Mouse (Mus musculus) forebrain, embryonic 10.5 days (tissue): Measurements from ENCODE around the gene Map2k5. TPM values are rescaled to one million over a fixed set of nuclear protein-coding genes. Genes with fewer than 3 reads are reported as not detected.

Experiments used
- DNase-seq: peaks from one replicate; pipeline ENCODE4 v3.0.0-alpha.2; 2017; ENCODE audit warnings: low spot score; ENCODE audit errors: extremely low spot score
- H3K27ac ChIP-seq: fragments of 300-500 bp; sonication (generic); 2 replicates; pipeline ENCODE4 v1.5.1; 2016; ENCODE audit warnings: mild to moderate bottlenecking
- H3K27me3 ChIP-seq: fragments of 300-500 bp; sonication (generic); 2 replicates; pipeline ENCODE4 v1.6.1; 2016; ENCODE audit warnings: mild to moderate bottlenecking; ENCODE audit not compliant: poor library complexity, severe bottlenecking
- H3K36me3 ChIP-seq: fragments of 300-500 bp; sonication (generic); replicated peaks from 2 replicates; pipeline ENCODE4 v1.6.1; 2016; ENCODE audit warnings: mild to moderate bottlenecking, moderate library complexity
- H3K4me1 ChIP-seq: fragments of 300-500 bp; sonication (generic); 2 replicates; pipeline ENCODE4 v1.6.1; 2016
- H3K4me3 ChIP-seq: fragments of 300-500 bp; sonication (generic); 2 replicates; pipeline ENCODE4 v1.5.1; 2016; ENCODE audit warnings: mild to moderate bottlenecking, moderate library complexity
- H3K9me3 ChIP-seq: fragments of 300-500 bp; sonication (generic); 2 replicates; pipeline ENCODE4 v1.6.1; 2016; ENCODE audit warnings: mild to moderate bottlenecking, moderate library complexity
- WGBS: fragments of 180-500 bp; shearing (Covaris S2); methylation state at CpG from one replicate; pipeline ENCODE4 v1.1.7; 2016; 5-methylcytosine and 5-hydroxymethylcytosine counted together
- polyA plus RNA-seq: library from polyadenylated mRNA; unstranded; fragments of >200 nt; fragmentation: Nextera tagmentation; extraction: Ambion mirVana; gene quantifications from 2 replicates; pipeline ENCODE4 v1.2.1, GENCODE M21; 2016

Map2k5 gene
- polyA plus RNA-seq, 1 experiment from 2014 or later = 33.8 TPM

GRCm38 (mm10) chr9:63372541-63372940 lies 5.2 kb downstream of the Map2k5 start:
- H3K9me3 ChIP-seq = no peaks in the 10 kb centered on the region
- no peak for DNase-seq
- H3K36me3 ChIP-seq = peaks cover 58% of the 10 kb centered on the region
- no peak overlapping the region for H3K4me3 ChIP-seq
- peaks cover 34% of the 10 kb centered on the region for H3K4me1 ChIP-seq
- H3K27ac ChIP-seq = no peak overlapping the region
- WGBS = 71% methylated on average over 8 of the region's 8 CpGs
- H3K27me3 ChIP-seq = no peaks in the 10 kb centered on the region

- Histone ChIP-seq H3K4me1 (no peaks in the 10 kb centered on the region), H3K4me3 (no peak overlapping the region), H3K9me3 (peaks cover 2% of the 10 kb centered on the region; the same call in 1 of the 2 replicates), H3K36me3 (peaks cover 28% of the 10 kb centered on the region), H3K27ac (no peak overlapping the region), H3K27me3 (no peaks in the 10 kb centered on the region)
- DNase-seq = no peak
- WGBS = 48% methylated on average over 3 of the region's 3 CpGs
These were observed 17.3 kb downstream of the Map2k5 start for GRCm38 (mm10) chr9:63360410-63360809.

- 92% methylated on average over 5 of the region's 5 CpGs for WGBS
- peaks cover 28% of the 10 kb centered on the region for H3K36me3 ChIP-seq
- no peak overlapping the region for H3K27ac ChIP-seq
- H3K4me3 ChIP-seq = no peak overlapping the region
- H3K9me3 ChIP-seq = no peaks in the 10 kb centered on the region
- no peaks in the 10 kb centered on the region for H3K27me3 ChIP-seq
- no peaks in the 10 kb centered on the region for H3K4me1 ChIP-seq
- DNase-seq = no peak
These were observed 18.7 kb downstream of the Map2k5 start for GRCm38 (mm10) chr9:63359016-63359415.

GRCm38 (mm10) chr9:63356721-63357120 lies 21.0 kb downstream of the Map2k5 start:
- WGBS = 97% methylated on average over 4 of the region's 4 CpGs
- Histone ChIP-seq H3K4me1 (no peaks in the 10 kb centered on the region), H3K4me3 (no peak overlapping the region), H3K27ac (no peak overlapping the region), H3K27me3 (no peaks in the 10 kb centered on the region), H3K36me3 (peaks cover 29% of the 10 kb centered on the region), H3K9me3 (no peaks in the 10 kb centered on the region)
- no peak for DNase-seq

- Histone ChIP-seq H3K36me3 (peaks cover 29% of the 10 kb centered on the region), H3K27me3 (no peaks in the 10 kb centered on the region), H3K4me1 (no peaks in the 10 kb centered on the region), H3K27ac (no peak overlapping the region), H3K4me3 (no peak overlapping the region), H3K9me3 (no peaks in the 10 kb centered on the region)
- WGBS = 94% methylated on average over 9 of the region's 9 CpGs
- DNase-seq = no peak
These were observed 21.4 kb downstream of the Map2k5 start for GRCm38 (mm10) chr9:63356278-63356677.

- DNase-seq = no peak
- Histone ChIP-seq H3K9me3 (no peaks in the 10 kb centered on the region), H3K4me1 (peaks cover 3% of the 10 kb centered on the region; the same call in 1 of the 2 replicates), H3K27ac (no peak overlapping the region), H3K4me3 (no peak overlapping the region), H3K27me3 (no peaks in the 10 kb centered on the region), H3K36me3 (peaks cover 28% of the 10 kb centered on the region)
- 84% methylated on average over 4 of the region's 4 CpGs for WGBS
These were observed 23.5 kb downstream of the Map2k5 start for GRCm38 (mm10) chr9:63354168-63354567.

GRCm38 (mm10) chr9:63350030-63350429 lies 27.7 kb downstream of the Map2k5 start:
- Histone ChIP-seq H3K36me3 (peaks cover 4% of the 10 kb centered on the region; the same call in 1 of the 2 replicates), H3K4me1 (peaks cover 17% of the 10 kb centered on the region), H3K9me3 (no peaks in the 10 kb centered on the region), H3K4me3 (no peak overlapping the region), H3K27ac (no peak overlapping the region), H3K27me3 (no peaks in the 10 kb centered on the region)
- no peak for DNase-seq
- 92% methylated on average over 8 of the region's 8 CpGs for WGBS

- 84% methylated on average over 3 of the region's 3 CpGs for WGBS
- H3K4me3 ChIP-seq = no peak overlapping the region
- peaks cover 3% of the 10 kb centered on the region; the same call in 1 of the 2 replicates for H3K36me3 ChIP-seq
- no peak overlapping the region for H3K27ac ChIP-seq
- peaks cover 17% of the 10 kb centered on the region for H3K4me1 ChIP-seq
- no peak for DNase-seq
- H3K9me3 ChIP-seq = no peaks in the 10 kb centered on the region
- H3K27me3 ChIP-seq = no peaks in the 10 kb centered on the region
These were observed 28.5 kb downstream of the Map2k5 start for GRCm38 (mm10) chr9:63349241-63349640.

- no peaks in the 10 kb centered on the region for H3K27me3 ChIP-seq
- H3K27ac ChIP-seq = no peak overlapping the region
- H3K36me3 ChIP-seq = no peaks in the 10 kb centered on the region; the same call in 1 of the 2 replicates
- 88% methylated on average over 1 of the region's 1 CpGs for WGBS
- no peaks in the 10 kb centered on the region for H3K9me3 ChIP-seq
- H3K4me3 ChIP-seq = no peak overlapping the region
- H3K4me1 ChIP-seq = peaks cover 17% of the 10 kb centered on the region
- no peak for DNase-seq
These were observed 29.6 kb downstream of the Map2k5 start for GRCm38 (mm10) chr9:63348146-63348545.

GRCm38 (mm10) chr9:63346029-63346428 lies 31.7 kb downstream of the Map2k5 start:
- Histone ChIP-seq H3K9me3 (no peaks in the 10 kb centered on the region), H3K27me3 (no peaks in the 10 kb centered on the region), H3K36me3 (no peaks in the 10 kb centered on the region; the same call in 1 of the 2 replicates), H3K4me3 (no peak overlapping the region), H3K27ac (no peak overlapping the region), H3K4me1 (peaks cover 31% of the 10 kb centered on the region)
- DNase-seq = no peak
- WGBS = 86% methylated on average over 6 of the region's 6 CpGs

- H3K36me3 ChIP-seq = peaks cover 8% of the 10 kb centered on the region
- DNase-seq = no peak
- H3K4me1 ChIP-seq = peaks cover 38% of the 10 kb centered on the region
- 74% methylated on average over 3 of the region's 3 CpGs for WGBS
- no peaks in the 10 kb centered on the region for H3K27me3 ChIP-seq
- H3K27ac ChIP-seq = no peak overlapping the region
- H3K9me3 ChIP-seq = no peaks in the 10 kb centered on the region
- H3K4me3 ChIP-seq = no peak overlapping the region
These were observed 35.9 kb downstream of the Map2k5 start for GRCm38 (mm10) chr9:63341761-63342160.

- 46% methylated on average over 6 of the region's 6 CpGs for WGBS
- Histone ChIP-seq H3K27me3 (no peaks in the 10 kb centered on the region), H3K4me3 (no peak overlapping the region), H3K27ac (no peak overlapping the region), H3K9me3 (no peaks in the 10 kb centered on the region), H3K4me1 (peaks cover 35% of the 10 kb centered on the region), H3K36me3 (peaks cover 31% of the 10 kb centered on the region)
- no peak for DNase-seq
These were observed 38.4 kb downstream of the Map2k5 start for GRCm38 (mm10) chr9:63339256-63339655.

- Histone ChIP-seq H3K4me1 (peaks cover 35% of the 10 kb centered on the region), H3K4me3 (no peak overlapping the region), H3K27ac (no peak overlapping the region), H3K36me3 (peaks cover 36% of the 10 kb centered on the region), H3K27me3 (no peaks in the 10 kb centered on the region), H3K9me3 (no peaks in the 10 kb centered on the region)
- 71% methylated on average over 6 of the region's 6 CpGs for WGBS
- no peak for DNase-seq
These were observed 39.0 kb downstream of the Map2k5 start for GRCm38 (mm10) chr9:63338716-63339115.

- Histone ChIP-seq H3K36me3 (peaks cover 56% of the 10 kb centered on the region), H3K27ac (no peak overlapping the region), H3K27me3 (no peaks in the 10 kb centered on the region), H3K4me1 (peaks cover 21% of the 10 kb centered on the region), H3K4me3 (no peak overlapping the region), H3K9me3 (peaks cover 3% of the 10 kb centered on the region; the same call in 1 of the 2 replicates)
- no peak for DNase-seq
- WGBS = 93% methylated on average over 4 of the region's 4 CpGs
These were observed 41.9 kb downstream of the Map2k5 start for GRCm38 (mm10) chr9:63335816-63336215.
